ENCODE assay signal across 14 mouse cellular contexts in the genomic region with DNA sequence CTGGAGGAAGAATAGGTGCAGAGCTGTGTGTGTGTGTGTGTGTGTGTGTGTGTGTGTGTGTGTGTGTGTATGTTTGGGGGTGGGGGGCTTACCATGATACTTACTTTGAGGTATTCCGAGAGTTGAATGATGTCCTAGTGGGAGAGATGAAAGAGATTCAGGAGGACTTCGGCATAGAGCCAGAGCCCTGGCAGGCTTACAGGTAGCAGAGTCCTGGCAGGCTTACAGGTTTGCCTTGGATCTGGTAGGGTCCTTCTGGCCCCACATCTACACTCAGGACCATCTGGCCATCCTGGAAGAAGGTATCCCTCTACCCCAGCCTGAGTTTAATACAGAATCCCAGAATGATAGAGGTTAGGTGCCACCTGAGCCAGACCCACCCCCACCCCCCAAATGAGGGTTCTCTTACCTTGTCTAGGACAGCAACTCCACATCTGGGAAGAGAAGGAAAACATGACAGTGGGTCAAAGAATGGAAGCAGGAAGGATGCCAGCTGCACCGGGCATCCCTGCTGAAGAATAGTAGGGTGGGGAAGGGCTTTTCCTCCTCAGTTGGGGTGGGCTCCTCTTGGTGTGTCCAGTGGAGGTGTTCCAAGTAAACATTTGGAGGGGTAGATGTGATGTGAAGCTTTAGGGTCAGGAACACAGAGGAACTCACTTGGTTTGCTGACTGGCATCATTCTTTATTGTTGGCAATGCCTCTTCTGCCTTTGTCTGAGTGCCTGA.
"Had no signal": no experiment of that assay in that cellular context is flagged by ENCODE, and none has a peak within 500 bp of the region (broad histone marks: within the 10 kb centered on the region; RNA-seq: fewer than 3 reads in every experiment).

No protein-coding gene starts in this region.

- H3K4me2 ChIP-seq: liver, embryonic 11.5 days; liver, embryonic 15.5 days; midbrain, embryonic 12.5 days; neural tube, embryonic 15.5 days had no signal

- H3K27ac ChIP-seq: layer of hippocampus, adult 2 months; limb, embryonic 10.5 days; liver, embryonic 15.5 days; midbrain, embryonic 12.5 days; neural tube, embryonic 15.5 days; stomach, postnatal 0 days had no signal

- H3K9ac ChIP-seq: liver, embryonic 15.5 days; midbrain, embryonic 12.5 days; neural tube, embryonic 15.5 days had no signal

- H3K27me3 ChIP-seq: liver, embryonic 15.5 days; midbrain, embryonic 12.5 days; neural tube, embryonic 15.5 days had no signal

- DNase-seq: kidney, postnatal 10 days; kidney, postnatal 4 days; lung, adult 2 months; lung, postnatal 36 days; right cerebral cortex, adult 18-20 months; thymus, postnatal 36 days had no signal

- H3K4me3 ChIP-seq: layer of hippocampus, adult 2 months; limb, embryonic 10.5 days; liver, embryonic 15.5 days; midbrain, embryonic 12.5 days; myocyte; neural tube, embryonic 15.5 days had no signal

- H3K36me3 ChIP-seq: limb, embryonic 10.5 days; midbrain, embryonic 12.5 days; neural tube, embryonic 15.5 days had no signal

- H3K9me3 ChIP-seq: limb, embryonic 10.5 days; liver, embryonic 15.5 days; midbrain, embryonic 12.5 days; neural tube, embryonic 15.5 days had no signal
